Mouse (Mus musculus) left cerebral cortex, postnatal 14 days (tissue): ENCODE results near the gene Ttc23l. TPM values are rescaled to one million over a fixed set of nuclear protein-coding genes. Genes with fewer than 3 reads are reported as not detected.
"Not testable (repeated sequence)": the region's sequence is repeated elsewhere in the genome, so short reads cannot be mapped to it uniquely, and the experiment has no call there.

Experiments used
- DNase-seq, 2 experiments: peaks; one replicate each; pipeline ENCODE4 v3.0.0; 2021 to 2022; ENCODE audit warnings: low spot score in 2 of 2, mixed read lengths in 1 of 2
- intact Hi-C: fragments of 180-260 bp; cut with DNase I; formaldehyde crosslinking; loops from one replicate; pipeline ENCODE4 v1.15.1; 2025
- total RNA-seq, 2 experiments: library from RNA; stranded (reverse); gene quantifications; 2 replicates each; pipeline ENCODE4 v1.2.3; 2021

Gene Ttc23l
- total RNA-seq, 2 experiments from 2014 or later: not detected

DNA sequence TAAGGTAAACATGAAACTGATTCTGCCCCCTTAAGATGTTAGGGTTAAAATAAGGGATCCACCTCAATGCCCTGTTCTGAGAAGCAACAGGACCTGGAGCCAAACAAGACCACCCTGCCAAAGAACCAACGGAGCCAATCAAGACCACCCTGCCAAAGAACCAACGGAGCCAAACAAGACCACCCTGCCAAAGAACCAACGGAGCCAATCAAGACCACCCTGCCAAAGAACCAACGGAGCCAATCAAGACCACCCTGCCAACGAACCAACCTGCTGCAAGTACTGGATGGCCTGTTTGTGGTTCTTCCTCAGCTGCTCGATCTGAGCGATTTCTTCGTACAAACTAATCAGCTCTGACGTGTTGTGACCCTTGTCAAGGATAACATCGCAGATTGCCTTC, 25.1 kb downstream of the Ttc23l start:
- intact Hi-C loops, DNase-seq: not testable (repeated sequence)

DNA sequence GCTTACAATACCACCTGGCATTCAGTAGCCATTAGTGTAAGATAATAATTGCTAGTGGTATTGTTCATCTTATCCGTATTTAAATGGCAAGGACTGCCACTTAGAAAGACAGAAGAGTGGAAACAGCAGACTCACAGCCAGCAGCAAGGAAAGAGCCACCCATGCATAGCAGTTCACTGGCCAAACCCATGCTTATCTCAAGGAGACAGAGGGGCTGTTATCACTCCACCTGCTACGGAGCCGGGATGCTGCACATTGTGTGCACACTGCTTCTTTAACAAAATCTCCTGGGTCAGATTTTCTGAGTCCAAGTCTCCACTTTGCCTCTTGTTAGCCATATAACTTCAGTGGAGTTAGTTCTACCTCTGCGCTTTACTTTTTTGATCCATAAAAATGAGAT, 27.1 kb downstream of the Ttc23l start:
- DNase-seq: no peak
- intact Hi-C loops: no loop called here

DNA sequence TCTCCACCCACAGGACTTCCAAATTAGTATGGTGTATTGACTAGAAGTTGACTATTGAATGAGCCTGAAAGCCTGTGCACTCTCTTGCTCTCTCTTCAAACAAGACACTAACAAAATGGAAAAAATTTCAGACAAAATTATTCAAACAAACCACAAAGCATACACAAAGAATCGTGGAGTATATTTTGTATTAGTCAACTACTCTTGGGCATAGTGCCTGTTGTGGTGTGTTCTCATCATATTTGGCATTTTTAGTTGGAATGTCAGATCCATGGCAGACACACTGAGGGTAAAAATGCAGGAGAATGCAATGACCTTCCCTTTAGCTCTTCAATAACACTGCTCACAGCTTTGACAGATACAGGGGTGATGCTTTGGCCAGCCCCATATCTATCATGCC, 32.6 kb downstream of the Ttc23l start:
- intact Hi-C loops: no loop called here
- no peak for DNase-seq

DNA sequence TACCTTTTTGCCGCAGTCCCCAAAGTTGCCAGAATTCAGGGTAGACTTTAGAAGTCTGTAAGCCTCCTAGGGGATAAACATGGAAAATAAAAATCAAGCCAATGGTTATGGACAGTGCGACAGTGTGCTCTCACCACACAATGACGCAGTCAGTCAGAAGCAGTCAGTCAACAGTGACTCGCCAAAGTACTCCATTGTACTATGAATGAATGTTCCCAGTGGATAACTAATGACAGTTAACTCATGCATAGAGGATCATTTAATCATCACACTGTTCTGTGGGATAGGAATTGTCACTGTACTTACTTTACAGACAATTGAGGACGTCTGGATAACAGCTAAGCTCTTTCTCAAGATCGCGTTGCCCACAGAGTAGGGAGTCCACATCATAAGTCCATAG, 43.3 kb downstream of the Ttc23l start:
- DNase-seq: no peak
- intact Hi-C loops: no loop called here

DNA sequence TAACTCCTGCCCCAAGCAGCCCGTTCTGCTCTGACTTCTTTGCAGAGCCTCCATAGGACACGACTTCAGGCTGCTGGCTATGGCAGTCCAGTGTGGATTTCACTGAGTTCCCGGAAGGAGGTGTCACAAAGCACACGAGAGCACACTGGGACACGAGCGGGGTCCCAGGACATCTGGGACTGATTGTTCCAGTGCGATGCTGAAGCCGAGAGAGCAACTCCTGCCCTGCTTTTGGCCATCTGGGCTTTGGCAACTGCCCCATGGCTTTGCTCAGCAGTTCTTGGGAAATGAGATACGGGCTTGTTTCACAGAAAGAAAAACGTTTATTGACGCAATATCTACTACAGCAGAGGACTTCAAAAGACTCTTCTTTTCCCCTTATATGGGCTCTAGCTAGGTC, 52.4 kb downstream of the Ttc23l start:
- DNase-seq: no peak
- intact Hi-C loops: no loop called here

DNA sequence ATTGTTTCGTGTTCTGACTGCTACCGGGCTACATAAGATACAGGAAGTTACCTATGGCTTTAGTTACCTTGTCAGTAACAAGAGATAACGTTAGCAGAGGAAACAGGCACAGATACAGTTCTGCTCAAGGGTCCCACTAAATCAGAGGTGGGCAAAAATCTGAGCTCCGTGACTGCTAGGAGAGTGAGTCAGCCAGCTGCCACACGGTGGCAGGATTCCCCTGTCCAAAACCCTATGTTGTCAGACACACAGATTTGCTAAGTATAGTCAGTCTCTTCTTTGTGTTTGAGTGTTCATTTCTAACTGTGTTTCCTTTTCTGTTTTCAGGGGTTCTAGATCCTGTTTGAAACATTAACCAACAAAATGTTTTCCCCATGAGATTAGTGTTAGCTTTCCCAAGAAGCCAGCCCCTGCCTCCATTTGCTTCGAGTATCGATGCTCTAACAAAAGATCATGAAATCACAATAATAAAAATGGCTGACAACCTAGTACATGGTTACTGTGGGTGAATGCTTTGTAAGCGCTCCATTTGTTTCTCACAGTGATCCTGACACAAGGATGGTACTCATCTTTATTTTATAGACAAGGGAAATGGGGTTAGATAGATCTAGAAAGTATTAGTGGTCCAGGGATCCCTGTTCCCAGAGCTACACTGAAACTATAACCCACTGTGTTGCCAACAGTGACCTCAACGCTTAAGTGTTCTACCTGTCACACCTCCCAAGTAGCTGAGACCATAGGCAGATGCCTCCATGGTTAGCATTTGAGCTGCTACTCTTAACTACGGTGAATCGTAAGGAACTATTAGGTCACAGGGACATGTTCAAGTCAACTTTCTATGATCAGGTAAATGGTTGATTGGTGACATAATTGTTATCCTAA, 57.4 kb downstream of the Ttc23l start:
- peak; percentile 58 to 72 for DNase-seq
- intact Hi-C loops: loop anchor here (2.0 kb wide), 2 partner anchors 82 to 400 kb away; no protein-coding TSS in a partner anchor

DNA sequence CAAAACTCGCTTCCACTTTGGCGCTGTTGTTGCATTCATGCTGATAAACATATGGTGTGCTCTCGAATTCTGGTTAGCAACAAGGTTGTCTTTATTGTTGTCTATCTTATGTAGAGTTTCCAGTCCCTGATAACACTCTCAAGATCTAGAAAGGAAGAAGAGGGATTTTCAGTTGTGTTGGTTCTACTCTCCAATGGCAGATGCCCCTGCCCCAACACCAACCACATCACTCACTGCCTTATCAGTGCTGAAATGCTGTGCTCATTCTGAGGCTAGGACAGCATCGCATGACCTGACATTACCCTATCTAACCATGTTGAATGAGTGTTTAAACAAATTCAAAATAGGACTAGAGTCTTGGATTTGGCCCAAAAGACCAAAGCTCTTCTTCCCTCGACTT, 58.4 kb downstream of the Ttc23l start:
- intact Hi-C loops: loop anchor here (2.0 kb wide), 2 partner anchors 83 to 401 kb away; no protein-coding TSS in a partner anchor

DNA sequence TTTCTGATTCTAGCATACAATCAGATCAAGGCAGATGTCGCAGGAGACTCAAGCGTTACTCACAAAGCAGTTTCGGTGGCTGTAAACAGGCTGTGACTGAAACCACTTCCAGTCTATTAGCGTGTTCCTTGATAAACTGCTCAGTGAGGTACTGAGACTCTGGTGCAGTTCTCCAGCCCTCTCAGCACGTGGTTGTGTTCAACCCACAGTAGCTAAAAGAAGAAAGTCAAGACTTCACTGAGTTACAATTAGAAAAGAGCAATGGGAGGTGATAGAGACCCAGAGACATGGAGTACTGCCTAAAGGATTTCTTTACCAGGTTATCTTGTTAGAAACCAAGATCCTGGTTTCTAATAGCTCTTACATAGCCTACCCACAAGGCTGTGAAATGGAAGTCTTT, 58.9 kb downstream of the Ttc23l start:
- DNase-seq: no peak
- intact Hi-C loops: no loop called here

More for the DNA sequence above, 58.4 kb downstream of the Ttc23l start:
- DNase-seq: no peak

DNA sequence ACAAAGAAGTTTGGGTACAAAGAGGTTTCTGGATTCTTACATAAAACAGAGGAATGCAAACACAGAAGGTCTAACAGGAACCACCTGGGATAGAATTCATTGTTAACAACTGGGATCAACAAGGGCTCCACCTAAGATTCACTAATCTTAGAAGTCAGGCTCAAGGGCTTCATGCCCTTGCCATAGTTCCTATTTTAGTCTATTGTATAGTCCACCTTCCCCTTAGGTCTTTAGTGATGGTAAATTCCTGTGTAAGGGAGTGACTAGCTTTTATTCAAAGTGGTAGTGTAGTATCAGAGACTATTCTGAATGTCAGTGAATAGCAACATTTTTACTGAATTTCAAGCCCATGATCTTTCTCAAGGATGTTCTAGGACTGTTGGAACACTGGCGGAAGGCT, 61.8 kb downstream of the Ttc23l start:
- DNase-seq, intact Hi-C loops: not testable (repeated sequence)

DNA sequence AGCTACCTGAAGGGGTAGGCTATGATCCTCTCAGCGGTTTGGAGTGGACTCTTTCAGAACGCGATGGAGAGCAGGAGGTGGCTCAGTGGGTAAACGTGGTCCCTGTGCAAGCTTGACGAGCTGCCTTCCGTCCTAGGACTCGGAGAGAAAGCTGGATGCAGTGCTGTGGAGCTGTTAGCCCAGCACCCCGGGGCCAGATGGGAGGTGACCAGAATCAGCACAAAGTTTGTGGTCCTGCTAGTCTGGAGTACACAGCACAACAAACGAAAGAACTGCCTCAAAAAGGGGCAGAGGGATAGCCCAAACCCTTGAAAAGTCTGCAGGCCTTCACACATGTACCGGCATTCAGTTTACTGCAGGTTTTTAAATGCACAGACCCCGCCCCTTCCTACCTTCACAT, 62.5 kb downstream of the Ttc23l start:
- intact Hi-C loops: no loop called here
- no peak for DNase-seq

DNA sequence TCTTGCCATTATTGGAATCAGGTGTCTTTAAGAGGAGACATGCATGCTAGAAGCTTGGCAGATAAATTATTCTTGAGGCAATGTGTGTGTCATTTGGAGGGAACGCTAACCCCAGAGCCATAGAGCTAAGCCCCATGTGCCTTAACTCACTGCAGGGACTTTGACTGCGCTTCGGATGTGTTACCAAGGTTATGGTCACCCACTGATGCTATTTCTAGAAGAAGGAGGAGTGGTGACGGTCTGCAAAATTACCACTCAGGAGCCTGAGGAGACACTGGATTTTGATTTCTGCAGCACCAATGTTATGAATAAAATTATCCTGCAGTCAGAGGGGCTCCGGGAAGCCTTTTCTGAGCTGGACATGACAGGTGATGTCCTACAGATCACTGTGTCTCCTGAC, 68.4 kb downstream of the Ttc23l start:
- intact Hi-C loops: no loop called here
- peak in 1 of 2 experiments; percentile 53 for DNase-seq

DNA sequence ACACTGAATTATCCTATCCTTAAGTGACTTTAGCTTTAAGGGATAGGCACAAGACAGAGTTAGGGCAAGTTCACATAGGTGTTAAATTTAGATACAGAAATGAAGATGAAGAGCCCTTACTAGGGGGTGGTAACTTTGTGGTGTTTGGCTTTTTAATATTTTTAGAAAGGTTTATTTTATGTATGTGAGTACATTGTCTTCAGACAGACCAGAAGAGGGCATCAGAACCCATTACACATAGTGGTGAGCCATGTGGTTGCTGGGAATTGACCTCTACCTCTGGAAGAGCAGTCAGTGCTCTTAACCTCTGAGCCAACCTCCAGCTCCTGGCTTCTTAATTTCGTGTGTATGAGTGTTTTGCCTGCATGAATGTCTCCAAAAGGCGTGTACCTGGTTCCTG, 71.2 kb downstream of the Ttc23l start:
- no peak for DNase-seq
- intact Hi-C loops: loop anchor here (10.0 kb wide), 2 partner anchors 498 to 898 kb away; partner anchors contain the start of gene Amacr

DNA sequence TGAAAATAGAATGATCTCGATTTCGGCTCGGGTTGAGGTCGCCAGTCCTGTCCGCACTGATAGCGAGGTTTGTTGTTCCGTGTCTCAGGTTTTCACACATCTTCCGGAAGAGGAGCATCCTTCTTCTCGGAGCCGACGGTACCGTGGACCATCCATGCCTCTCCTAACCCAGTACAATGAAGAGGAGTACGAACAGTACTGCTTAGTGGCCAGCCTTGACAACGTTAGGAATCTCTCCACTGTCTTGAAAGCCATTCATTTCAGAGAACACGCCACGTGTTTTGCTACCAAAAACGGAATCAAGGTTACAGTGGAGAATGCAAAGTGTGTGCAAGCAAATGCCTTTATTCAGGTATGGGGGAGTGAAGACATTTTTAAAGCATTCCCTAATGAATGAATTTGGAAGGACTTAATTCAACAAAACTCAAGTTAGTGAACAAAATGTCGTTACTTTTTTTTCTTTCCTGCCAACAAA, 72.1 kb downstream of the Ttc23l start:
- intact Hi-C loops: loop anchor here (10.0 kb wide), 2 partner anchors 498 to 898 kb away; partner anchors contain the start of gene Amacr
- no peak for DNase-seq

DNA sequence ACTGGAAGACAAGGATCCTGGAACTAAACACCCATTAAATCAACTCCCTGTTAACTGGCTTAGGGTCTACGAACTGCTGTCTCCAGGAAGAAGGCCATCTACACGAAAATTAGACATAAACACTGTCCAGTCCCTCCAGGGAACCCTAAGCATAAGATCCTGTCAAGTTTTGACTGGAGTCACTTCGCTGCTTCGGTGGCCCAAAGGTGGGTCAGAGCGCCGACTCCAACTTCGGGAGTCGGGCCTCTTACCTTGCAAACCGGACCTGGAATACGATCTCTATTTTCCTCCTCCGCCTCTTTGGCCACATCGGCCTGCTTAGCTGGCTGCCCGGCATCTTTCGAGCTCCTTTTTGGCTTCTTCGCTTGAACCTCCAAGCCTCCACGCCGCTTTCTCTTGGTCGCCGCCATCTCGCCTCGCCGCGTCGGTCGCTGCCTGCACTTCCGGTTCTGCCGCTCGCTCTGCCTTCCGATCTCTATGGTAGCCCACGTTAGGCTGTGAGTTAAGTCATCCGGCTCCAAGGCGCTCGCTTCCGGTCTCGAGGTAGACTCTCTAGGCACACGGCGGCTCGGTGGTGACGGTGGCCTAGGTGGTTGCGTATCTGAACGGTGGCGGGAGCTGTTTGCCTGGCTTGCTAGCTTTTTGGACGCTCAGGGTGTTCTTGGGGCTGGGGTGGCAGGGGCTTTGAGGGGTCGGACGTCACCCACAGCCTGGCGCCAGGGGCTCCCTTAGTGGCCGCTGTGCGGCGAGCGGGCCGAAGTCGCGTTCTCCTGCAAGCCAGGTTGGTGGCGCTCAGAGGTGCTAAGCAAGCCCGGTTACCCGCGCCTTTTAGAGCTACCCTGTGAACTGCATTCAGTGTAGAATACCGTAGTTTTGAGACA, 72.7 kb downstream of the Ttc23l start, which contains the start of the genes Brix1 and Rad1:
Gene Brix1, minus strand, starts transcription at position 464 of the 881 bp plus-strand sequence.
Gene Rad1, plus strand, starts transcription at position 535 of the 881 bp plus-strand sequence.
- intact Hi-C loops: loop anchor here (10.0 kb wide), 2 partner anchors 499 to 899 kb away; partner anchors contain the start of gene Amacr
- peak; percentile 97 for DNase-seq

DNA sequence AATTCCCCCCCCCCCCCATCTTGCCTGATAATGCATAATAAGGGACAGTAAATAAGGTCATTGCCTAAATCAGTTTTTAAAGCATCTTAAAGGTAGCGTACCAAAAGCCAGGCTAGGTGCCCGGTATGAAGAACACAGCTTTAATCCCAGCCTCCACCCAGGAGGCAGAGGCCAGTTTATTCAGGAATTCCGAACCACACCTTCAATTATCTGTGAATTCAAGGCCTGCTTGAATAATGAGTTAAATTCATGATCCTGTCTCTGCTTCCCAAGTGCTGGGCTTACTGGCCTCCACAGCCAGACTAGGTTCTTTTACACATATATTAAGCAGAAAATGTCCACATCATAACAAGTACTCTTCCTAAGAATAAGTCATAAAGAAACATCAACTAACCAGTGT, 87.5 kb downstream of the Ttc23l start:
- intact Hi-C loops: no loop called here
- DNase-seq: no peak

DNA sequence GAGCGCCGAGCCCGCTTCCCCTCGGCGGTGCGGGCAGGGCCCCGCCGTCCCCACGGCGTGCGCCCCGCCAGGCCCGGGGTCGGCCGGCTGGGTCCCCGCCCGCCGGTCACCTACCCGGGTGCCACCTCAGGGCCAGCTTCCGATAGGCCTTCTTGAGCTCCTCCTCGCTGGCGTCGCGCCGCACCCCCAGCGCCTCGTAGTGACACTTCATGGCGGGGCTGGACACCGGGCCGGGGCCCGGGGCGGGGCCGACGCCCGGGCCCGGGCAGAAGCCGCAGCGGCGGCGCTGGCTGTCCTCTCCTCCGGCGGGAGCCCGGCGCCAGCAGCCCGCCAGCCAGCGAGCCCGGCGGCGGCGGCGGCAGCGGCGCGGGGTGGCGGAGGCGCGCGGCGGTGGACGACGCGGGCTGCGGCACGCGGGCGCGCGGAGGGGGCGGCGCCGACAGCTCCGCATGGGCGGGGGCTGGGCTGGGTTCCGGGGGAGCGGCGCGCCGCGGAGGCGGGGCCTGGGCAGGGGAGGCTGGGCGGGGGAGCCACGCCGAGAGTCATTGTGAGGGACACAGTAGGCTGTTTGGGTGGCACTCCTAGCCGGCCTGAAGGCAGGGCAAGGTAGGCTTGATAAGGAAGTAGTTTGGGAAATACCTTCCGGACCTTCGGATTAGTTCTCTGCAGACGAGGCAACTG, 88.2 kb downstream of the Ttc23l start, which contains the start of gene Dnajc21:
Gene Dnajc21, minus strand, starts transcription at position 366 of the 681 bp plus-strand sequence.
- peak; percentile 59 to 72 for DNase-seq
- intact Hi-C loops: no loop called here

DNA sequence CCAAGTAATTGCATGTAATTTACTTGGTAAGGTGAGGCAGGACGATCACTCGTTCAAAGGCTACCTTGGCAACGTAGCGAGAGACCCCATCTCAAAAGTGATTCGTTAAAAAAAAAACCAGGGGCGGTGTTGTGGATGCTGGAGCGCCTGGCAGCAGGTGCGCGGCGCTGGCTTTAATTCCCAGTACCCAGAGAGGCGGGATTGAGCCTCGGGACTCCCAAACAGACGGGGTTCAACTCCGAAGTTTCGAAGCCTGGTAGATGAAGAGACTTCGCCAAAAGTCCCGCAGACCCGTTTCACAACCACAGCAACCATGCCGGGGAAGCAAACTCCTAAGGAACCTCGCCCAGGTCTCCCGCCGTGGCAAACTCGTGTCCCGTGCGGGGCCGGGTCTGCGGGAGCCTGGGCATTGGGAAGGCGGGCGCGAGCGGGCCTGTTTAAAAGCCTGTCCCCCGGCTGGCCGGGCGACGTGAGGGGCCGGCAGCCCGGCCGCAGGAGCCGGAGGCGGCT, 88.8 kb downstream of the Ttc23l start:
- DNase-seq: peak; percentile 9 to 24
- intact Hi-C loops: loop anchor here (10.0 kb wide), 1 partner anchor 1015 kb away; no protein-coding TSS in a partner anchor

DNA sequence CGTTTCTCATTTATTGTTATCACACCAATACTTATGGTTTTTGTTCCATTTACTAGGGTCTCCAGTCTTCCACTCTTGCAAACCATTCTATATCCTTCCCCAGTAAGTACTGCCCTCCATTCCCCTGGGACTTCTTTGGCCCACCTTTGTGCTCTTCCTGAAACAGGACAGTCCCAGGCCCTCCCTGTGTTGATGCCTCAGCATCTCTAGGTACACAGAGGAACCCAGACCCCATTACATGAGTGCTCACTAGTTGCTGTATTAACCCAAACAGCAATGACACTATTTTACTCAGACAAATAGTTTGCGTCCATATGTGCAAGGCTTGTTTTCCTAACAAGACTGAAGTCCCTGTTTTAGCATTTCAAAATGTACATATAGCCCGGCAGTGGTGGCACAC, 89.7 kb downstream of the Ttc23l start:
- intact Hi-C loops: loop anchor here (10.0 kb wide), 1 partner anchor 1014 kb away; no protein-coding TSS in a partner anchor
- no peak for DNase-seq

DNA sequence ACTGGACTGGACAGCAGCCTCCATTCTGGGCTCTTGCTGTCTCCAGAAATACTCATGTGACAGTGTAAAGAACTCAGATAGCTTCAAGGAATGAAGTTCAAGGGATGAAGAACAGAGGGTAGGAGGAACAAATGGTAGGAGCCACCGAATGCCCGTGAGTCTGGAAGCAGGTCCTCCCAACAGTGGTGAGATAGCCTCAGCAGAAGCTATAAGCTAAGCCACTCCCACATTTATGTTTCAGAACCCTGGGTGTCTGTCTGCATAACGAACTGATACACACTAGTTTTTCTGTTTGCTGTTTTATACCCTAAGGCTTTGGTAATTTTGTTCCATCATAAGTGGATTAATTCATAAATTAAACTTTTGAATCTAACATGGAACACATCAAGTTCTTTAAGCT, 93.8 kb downstream of the Ttc23l start:
- DNase-seq: no peak
- intact Hi-C loops: loop anchor here (10.0 kb wide), 1 partner anchor 1010 kb away; no protein-coding TSS in a partner anchor
